Comparison of ENCODE assay signal across 15 mouse cellular contexts in the genomic region with DNA sequence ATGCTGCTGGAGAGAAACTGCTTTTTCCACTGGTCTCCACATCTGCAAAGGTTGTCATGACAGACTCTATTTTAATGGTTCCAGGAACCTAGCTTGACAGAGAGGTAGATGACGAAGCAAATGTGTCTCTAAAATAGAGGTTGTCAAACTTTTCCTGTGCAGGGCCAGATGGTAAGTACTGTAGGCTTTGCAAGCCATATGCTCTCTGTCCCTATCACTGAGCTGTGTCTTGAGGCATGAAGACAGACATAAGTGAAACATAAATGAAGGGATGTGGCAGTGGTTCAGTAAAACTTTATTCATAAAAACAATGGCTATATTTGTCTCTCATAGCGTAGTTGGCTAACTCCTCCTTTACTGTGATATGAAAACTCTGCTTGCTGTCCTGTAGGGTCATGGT.
"Had no signal": no experiment of that assay in that cellular context is flagged by ENCODE, and none has a peak within 500 bp of the region (broad histone marks: within the 10 kb centered on the region; RNA-seq: fewer than 3 reads in every experiment).

No protein-coding gene starts in this region.

- H3K9ac ChIP-seq: liver, postnatal 0 days; lung, embryonic 15.5 days; midbrain, embryonic 12.5 days; neural tube, embryonic 12.5 days; stomach, embryonic 15.5 days had no signal

- H3K27ac ChIP-seq: lung, embryonic 15.5 days; midbrain, embryonic 10.5 days; midbrain, embryonic 12.5 days; neural tube, embryonic 12.5 days; stomach, embryonic 15.5 days; stomach, postnatal 0 days had no signal

- H3K4me2 ChIP-seq: lung, embryonic 15.5 days; midbrain, embryonic 12.5 days; neural tube, embryonic 12.5 days; stomach, embryonic 15.5 days had no signal

- H3K4me3 ChIP-seq: lung, embryonic 15.5 days; midbrain, embryonic 10.5 days; midbrain, embryonic 12.5 days; neural tube, embryonic 12.5 days; stomach, embryonic 15.5 days had no signal

- H3K36me3 ChIP-seq: lung, embryonic 15.5 days; midbrain, embryonic 10.5 days; midbrain, embryonic 12.5 days; neural tube, embryonic 12.5 days; stomach, embryonic 15.5 days had no signal

- H3K27me3 ChIP-seq: lung, embryonic 15.5 days; midbrain, embryonic 12.5 days; neural tube, embryonic 12.5 days; stomach, embryonic 15.5 days had no signal

- ATAC-seq: liver, postnatal 0 days; lung, postnatal 0 days had no signal

- DNase-seq: liver, postnatal 0 days; lung, adult 2 months; lung, postnatal 4 days; midbrain, embryonic 14.5 days; right cerebral cortex, postnatal 14 days; thymus, adult 18-20 months; thymus, postnatal 14 days; thymus, postnatal 36 days had no signal

- H3K4me1 ChIP-seq: lung, embryonic 15.5 days; midbrain, embryonic 10.5 days; midbrain, embryonic 12.5 days; neural tube, embryonic 12.5 days; stomach, embryonic 15.5 days had no signal

- H3K9me3 ChIP-seq: lung, embryonic 15.5 days; midbrain, embryonic 10.5 days; midbrain, embryonic 12.5 days; neural tube, embryonic 12.5 days; stomach, embryonic 15.5 days had no signal
